ENCODE assay signal across 9 mouse cellular contexts in the genomic region with DNA sequence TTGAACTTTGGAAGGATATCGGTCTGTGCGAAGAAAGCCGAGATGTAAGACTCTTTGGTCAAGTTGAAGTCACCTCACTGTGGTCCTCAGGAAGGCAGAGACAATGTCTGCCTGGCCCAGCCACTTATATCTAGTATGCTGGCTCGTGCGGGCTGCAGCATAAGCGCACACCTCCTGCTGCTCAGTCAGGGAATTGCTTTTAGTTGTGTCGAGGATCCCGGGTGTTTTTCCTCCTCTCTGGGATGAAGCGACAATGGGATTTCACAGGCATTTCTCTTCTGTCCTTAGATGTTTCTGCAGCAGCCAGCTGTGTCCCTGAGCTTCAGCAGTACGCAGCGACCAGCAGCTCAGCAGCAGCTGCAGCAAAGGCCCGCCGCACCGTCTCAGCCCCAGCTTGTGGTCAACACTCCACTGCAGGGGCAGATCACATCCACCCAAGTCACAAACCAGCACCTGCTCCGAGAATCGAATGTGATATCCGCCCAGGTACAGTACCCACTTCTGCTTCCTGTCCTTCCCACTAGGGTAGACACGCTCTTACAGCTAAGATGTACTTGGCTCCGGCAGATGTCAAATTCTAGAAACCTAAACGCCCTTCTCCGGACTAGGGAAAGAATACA. TPM values are rescaled to one million over a fixed set of nuclear protein-coding genes. Genes with fewer than 3 reads are reported as not detected.
DNase-seq lines count a peak whose midpoint lies in the region; ATAC-seq and TF ChIP-seq lines count a peak whose summit lies in the region.
"Had no signal": no experiment of that assay in that cellular context is flagged by ENCODE, and none has a peak within 500 bp of the region (broad histone marks: within the 10 kb centered on the region; RNA-seq: fewer than 3 reads in every experiment).

No protein-coding gene starts in this region.

- no peak for ATAC-seq in midbrain, postnatal 0 days (ENCODE audit: low FRiP score)

- 0 out of 4 replicates have a peak, but pooled peaks cover 1 to 4% of the 10 kb centered on the region in 2 experiments for H3K4me1 ChIP-seq in ES-E14 (ENCODE audit: control insufficient read depth in 2 of 2, insufficient read depth in 2 of 2, low read length in 2 of 2, poor library complexity in 1 of 2)
- no peaks in the 10 kb centered on the region for H3K4me1 ChIP-seq in midbrain, postnatal 0 days (ENCODE audit: insufficient read depth, low read length)

- TF ChIP-seq CTCF in layer of hippocampus, adult 2 months (conservative IDR thresholded peaks at IDR 0.05), result peak; percentile 71
- TF ChIP-seq CTCF in midbrain, postnatal 0 days (IDR thresholded peaks at IDR 0.05), result peak; percentile 72

- no peaks in the 10 kb centered on the region for H3K9me3 ChIP-seq in ES-E14 (ENCODE audit: control insufficient read depth, insufficient read depth, low read depth, low read length)
- no peaks in the 10 kb centered on the region for H3K9me3 ChIP-seq in midbrain, postnatal 0 days (ENCODE audit: low read length)

- 57% methylated on average over 21 of the region's 21 CpGs for WGBS in midbrain, postnatal 0 days

- H3K4me3 ChIP-seq in layer of hippocampus, adult 2 months, result no peak overlapping the region
- H3K4me3 ChIP-seq in ES-E14 (ENCODE audit: insufficient read depth in 1 of 2, low read depth in 1 of 2, low read length in 2 of 2, poor library complexity in 1 of 2, severe bottlenecking in 1 of 2), result peak overlapping the region; percentile 18 to 22; a peak in 2 of 4 replicates
- no peak overlapping the region for H3K4me3 ChIP-seq in midbrain, postnatal 0 days (ENCODE audit: low read depth, low read length)

- in situ Hi-C loops in ES-E14 (cut with MboI; ENCODE audit: low sequenced_read_pairs in 2 of 2, unreplicated experiment in 2 of 2), result loop anchor here (5.0 to 25.0 kb wide), 2 partner anchors 328 to 333 kb away; no protein-coding TSS in a partner anchor

- no peaks in the 10 kb centered on the region for H3K36me3 ChIP-seq in ES-E14 (ENCODE audit: control insufficient read depth, insufficient read depth, low read length, poor library complexity, severe bottlenecking)
- H3K36me3 ChIP-seq in midbrain, postnatal 0 days (ENCODE audit: insufficient read depth, low read length), result no peaks in the 10 kb centered on the region

- no peak overlapping the region for H3K4me2 ChIP-seq in midbrain, postnatal 0 days (ENCODE audit: low read depth, low read length, poor library complexity, severe bottlenecking)

- H3K27me3 ChIP-seq in midbrain, postnatal 0 days (ENCODE audit: insufficient read depth, low read length), result no peaks in the 10 kb centered on the region

- 0 out of 2 replicates have a peak overlapping the region, but pooled peaks have one; percentile 0 for H3K9ac ChIP-seq in ES-E14 (ENCODE audit: insufficient read depth, low read depth, low read length, poor library complexity, severe bottlenecking)
- H3K9ac ChIP-seq in midbrain, postnatal 0 days (replicated peaks; ENCODE audit: low read length, poor library complexity, severe bottlenecking), result no peak overlapping the region

- H3K27ac ChIP-seq in layer of hippocampus, adult 2 months, result no peak overlapping the region
- no peak overlapping the region for H3K27ac ChIP-seq in ES-E14 (ENCODE audit: insufficient read depth, low read depth, low read length, poor library complexity, severe bottlenecking)
- H3K27ac ChIP-seq in midbrain, postnatal 0 days (ENCODE audit: low read depth, low read length), result no peak overlapping the region

- DNase-seq in embryo, embryonic 10 days (ENCODE audit: low spot score), result peak; percentile 45
- DNase-seq in embryo, embryonic 9.5 days (ENCODE audit: extremely low spot score), result no peak
- no peak for DNase-seq in layer of hippocampus, adult 2 months (ENCODE audit: low spot score in 2 of 2)
- no peak for DNase-seq in layer of hippocampus, adult 11-12 months (ENCODE audit: low spot score)
- no peak for DNase-seq in ES-E14 (ENCODE audit: low read depth, low spot score)
- peak; percentile 29 for DNase-seq in midbrain, postnatal 0 days (ENCODE audit: low spot score)
- no peak for DNase-seq in adrenal gland, adult (ENCODE audit: inconsistent age in 2 of 2, low spot score in 1 of 2)
- DNase-seq in adrenal gland, adult 2 months, result no peak
- DNase-seq: cerebellum, adult 11-12 months had no signal

TF ChIP-seq in ES-E14, 5 proteins besides CTCF, POLR2A, EP300 and RAD21:
- TF ChIP-seq ZNF384 (IDR thresholded peaks at IDR 0.05; ENCODE audit: low read depth, low read length) (no peak), HCFC1 (IDR thresholded peaks at IDR 0.05; ENCODE audit: borderline replicate concordance, insufficient read depth, low read length) (no peak), MAFK (IDR thresholded peaks at IDR 0.05; ENCODE audit: insufficient read depth, low read depth, low read length) (no peak), CHD2 (IDR thresholded peaks at IDR 0.05; ENCODE audit: low read depth, low read length) (no peak), ZC3H11A (IDR thresholded peaks at IDR 0.05; ENCODE audit: borderline replicate concordance, low read depth, low read length) (no peak; the same call in 1 of the 2 replicates)

RNA-seq across cellular contexts. Expression of a gene that starts 22.6 kb away (rescaled TPM):
- 100 to 1,000 TPM; 538 to 549 TPM for total RNA-seq in layer of hippocampus, adult 2 months (2021)
- total RNA-seq in ES-E14 (2012; rRNA removed), result 1,395 and 1,593 TPM in 2 replicates
- total RNA-seq in midbrain, postnatal 0 days (2014; rRNA removed), result 273 and 342 TPM in 2 replicates
- polyA plus RNA-seq in midbrain, postnatal 0 days (2015; fragmentation: Nextera tagmentation; extraction: Ambion mirVana), result 346 and 367 TPM in 2 replicates
- 100 to 1,000 TPM; 683 to 874 TPM for total RNA-seq in adrenal gland, adult 2 months (2021)
- 28.1 and 29.9 TPM in 2 replicates for polyA plus RNA-seq in adrenal gland, adult 2 months (2012; rRNA removed)

Comparison
In these comparisons a context has a peak if more than half of its experiments do, and no peak if none do; other contexts are left out.
1. DNase-seq: peak in embryo, embryonic 10 days (single experiment) and midbrain, postnatal 0 days (single experiment); none in embryo, embryonic 9.5 days (single experiment), layer of hippocampus, adult 2 months (0 of 2), layer of hippocampus, adult 11-12 months (single experiment), ES-E14 (single experiment), adrenal gland, adult (0 of 2) and adrenal gland, adult 2 months (single experiment).
2. H3K4me3 ChIP-seq: peak in ES-E14 (2 of 2); none in layer of hippocampus, adult 2 months (single experiment) and midbrain, postnatal 0 days (single experiment).